Mouse (Mus musculus) bone marrow, adult 2 months (tissue): Measurements from ENCODE around the gene Ctxn2.

ENCODE experiments used
- CTCF ChIP-seq: fragments of 200-500 bp; IDR thresholded peaks from 2 replicates; pipeline ENCODE4 v1.5.1; 2011; ENCODE audit warnings: low read length, control low read depth; ENCODE audit not compliant: control insufficient read depth, insufficient read depth
- POLR2A ChIP-seq: fragments of 200-500 bp; IDR thresholded peaks from 2 replicates; pipeline ENCODE4 v1.6.1; 2011; ENCODE audit warnings: low read depth, mild to moderate bottlenecking, control low read depth, low read length, borderline replicate concordance; ENCODE audit not compliant: control insufficient read depth

- TF ChIP-seq CTCF, result no peak
- no peak for TF ChIP-seq POLR2A
Observed at GRCm38 (mm10) chr2:125126792-125127191, 9.7 kb upstream of the Ctxn2 start.
